Mouse (Mus musculus): ENCODE data around the gene Oas1a. TPM values are rescaled to one million over a fixed set of nuclear protein-coding genes. Genes with fewer than 3 reads are reported as not detected.
"Not testable (repeated sequence)": the region's sequence is repeated elsewhere in the genome, so short reads cannot be mapped to it uniquely, and the experiment has no call there.

Gene Oas1a
- 1 to 10 TPM in 1 of 2 experiments, under 1 TPM in 1; 0.82 to 1.1 TPM for total RNA-seq (2021)
- long read RNA-seq, experiment 1, partial matches to known transcripts: 0 of 2 reads
- long read RNA-seq, experiment 1, other reads (novel, unspliced or antisense): 1 of 2 reads
- long read RNA-seq, experiment 2, partial matches to known transcripts: 0 of 1 reads
- long read RNA-seq, experiment 2, other reads (novel, unspliced or antisense): 0 of 1 reads

GRCm38 (mm10) chr5:120906791-120907733 lies at the start of gene Oas1a:
Gene Oas1a (minus strand): TSS chr5:120907521.
- peak in 1 of 2 experiments; percentile 32 for DNase-seq

- DNase-seq: peak in 1 of 2 experiments; percentile 14
Observed at GRCm38 (mm10) chr5:120953974-120954373, 46.7 kb upstream of the Oas1a start.

GRCm38 (mm10) chr5:120952242-120952770 lies 45.0 kb upstream of the Oas1a start:
- DNase-seq: peak in 1 of 2 experiments; percentile 17

- peak in 1 of 2 experiments; percentile 31 for DNase-seq
Observed at GRCm38 (mm10) chr5:120942076-120942475, 34.8 kb upstream of the Oas1a start.

- DNase-seq: no peak
Observed at GRCm38 (mm10) chr5:120938586-120938985, 31.3 kb upstream of the Oas1a start.

DNA sequence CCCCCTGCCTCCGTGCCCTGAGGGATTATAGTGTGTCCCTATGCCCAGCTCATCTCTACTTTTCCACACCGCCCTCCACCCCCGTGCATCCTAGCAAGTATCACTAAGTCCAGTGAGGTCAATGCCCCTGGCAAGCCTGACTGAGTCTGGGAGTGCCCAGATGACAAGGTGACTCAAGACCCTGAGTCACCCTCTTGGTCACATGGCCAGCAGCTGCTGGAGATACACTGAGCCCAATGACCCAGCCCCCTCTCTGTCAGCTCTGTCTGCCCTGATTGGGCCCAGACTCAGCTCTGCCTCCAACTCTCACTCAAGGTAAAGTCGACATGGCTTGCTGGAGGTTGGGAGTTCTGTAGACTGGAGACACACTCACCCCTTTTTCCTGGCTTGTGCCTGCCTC lies 30.5 kb upstream of the Oas1a start:
- no peak for DNase-seq

GRCm38 (mm10) chr5:120933966-120934365 lies 26.6 kb upstream of the Oas1a start:
- DNase-seq: no peak

DNA sequence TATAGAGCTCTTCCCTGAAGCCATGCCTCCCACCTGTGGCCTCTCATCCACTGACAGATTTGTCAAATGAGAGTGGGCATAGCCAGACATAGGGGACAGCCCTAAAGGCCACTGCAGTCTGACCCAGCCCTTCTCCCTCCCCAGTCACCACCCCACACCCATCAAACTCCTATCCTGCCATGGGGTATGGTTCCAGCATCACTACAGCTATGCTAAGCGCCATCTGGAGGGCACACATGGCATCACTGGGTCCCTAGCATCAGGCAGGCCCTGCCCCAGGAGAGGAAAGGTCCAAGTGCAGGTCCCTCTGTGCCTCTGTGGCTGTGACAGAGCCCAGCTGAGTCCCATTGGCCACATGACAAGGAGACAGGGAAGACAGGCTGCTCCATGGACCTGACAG lies 19.7 kb upstream of the Oas1a start:
- no peak for DNase-seq

DNA sequence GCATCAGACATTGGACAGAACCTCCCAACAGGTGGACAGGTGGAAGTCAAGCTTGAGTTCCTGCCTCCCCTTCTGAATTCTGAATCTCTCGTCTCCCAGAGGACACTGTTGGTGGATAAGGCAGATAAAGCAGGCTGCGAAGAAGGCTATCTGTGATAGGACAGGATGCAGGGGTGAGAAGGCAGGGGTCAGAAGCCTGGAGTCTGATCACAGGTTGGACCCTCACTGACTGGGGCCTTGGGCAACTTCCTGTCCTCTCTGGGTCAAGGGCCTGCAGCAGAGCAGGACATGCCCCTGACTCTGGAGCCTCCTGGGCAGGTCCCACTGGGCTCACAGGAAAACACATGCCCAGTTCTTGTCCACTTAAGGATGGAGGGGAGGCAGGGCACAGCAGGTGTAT lies 19.0 kb upstream of the Oas1a start:
- not testable (repeated sequence) for DNase-seq

DNA sequence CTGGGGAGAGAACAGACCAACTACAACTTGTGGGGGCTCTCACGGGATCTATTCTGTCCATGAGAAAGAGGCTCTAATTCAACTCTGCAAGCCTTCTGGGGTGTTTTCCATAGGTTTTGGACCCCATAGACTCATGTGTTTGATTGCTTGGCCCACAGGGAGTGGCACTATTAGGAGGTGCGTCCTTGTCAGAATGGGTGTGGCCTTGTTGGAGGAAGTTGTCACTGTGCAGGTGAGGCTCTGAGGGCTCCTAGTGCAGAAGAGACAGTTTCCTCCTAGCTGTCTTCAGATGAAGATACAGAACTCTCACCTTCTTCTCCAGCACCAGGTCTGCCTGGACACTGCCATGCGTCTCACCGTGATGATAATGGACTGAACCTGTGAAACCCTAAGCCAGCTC lies 17.2 kb upstream of the Oas1a start:
- DNase-seq: not testable (repeated sequence)

- no peak for DNase-seq
Observed at GRCm38 (mm10) chr5:120923969-120924368, 16.6 kb upstream of the Oas1a start.

GRCm38 (mm10) chr5:120920296-120920695 lies 13.0 kb upstream of the Oas1a start:
- no peak for DNase-seq

DNA sequence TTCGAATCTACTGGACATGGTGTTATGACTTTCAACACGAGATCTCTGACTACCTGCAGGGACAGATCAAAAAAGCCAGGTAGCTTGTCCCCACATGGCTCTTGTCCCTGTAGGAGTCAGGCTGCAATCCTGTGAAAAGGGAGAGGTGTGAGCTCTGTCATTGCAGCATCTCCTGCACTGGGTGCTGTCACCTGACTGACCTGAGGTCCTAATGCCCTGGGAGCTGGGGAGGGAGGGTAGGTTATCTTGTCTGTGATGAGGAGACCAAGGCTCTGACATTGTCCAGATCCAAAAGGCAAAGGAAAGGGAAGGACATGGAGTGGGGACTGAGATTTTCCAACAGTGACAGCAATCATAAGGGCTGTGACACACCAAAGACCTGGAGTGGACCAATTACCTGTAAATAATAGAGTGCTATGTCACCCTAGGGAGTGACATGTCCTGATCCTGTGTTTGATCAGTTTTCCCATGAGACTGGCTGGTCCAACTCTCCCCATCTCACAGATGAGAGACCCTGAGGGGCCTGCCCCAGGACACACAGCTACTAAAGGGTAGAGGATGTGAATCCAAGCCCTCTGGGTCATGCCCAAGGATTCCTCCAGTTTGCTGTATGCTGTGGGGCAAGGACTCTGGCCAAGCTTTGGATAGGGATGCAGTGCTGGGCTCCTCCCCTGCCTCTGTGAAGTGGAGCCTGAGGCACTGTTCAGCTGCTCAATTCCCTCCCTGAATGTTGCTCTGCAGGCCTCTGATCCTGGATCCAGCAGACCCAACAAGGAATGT lies 12.0 kb upstream of the Oas1a start:
- not testable (repeated sequence) for DNase-seq

DNA sequence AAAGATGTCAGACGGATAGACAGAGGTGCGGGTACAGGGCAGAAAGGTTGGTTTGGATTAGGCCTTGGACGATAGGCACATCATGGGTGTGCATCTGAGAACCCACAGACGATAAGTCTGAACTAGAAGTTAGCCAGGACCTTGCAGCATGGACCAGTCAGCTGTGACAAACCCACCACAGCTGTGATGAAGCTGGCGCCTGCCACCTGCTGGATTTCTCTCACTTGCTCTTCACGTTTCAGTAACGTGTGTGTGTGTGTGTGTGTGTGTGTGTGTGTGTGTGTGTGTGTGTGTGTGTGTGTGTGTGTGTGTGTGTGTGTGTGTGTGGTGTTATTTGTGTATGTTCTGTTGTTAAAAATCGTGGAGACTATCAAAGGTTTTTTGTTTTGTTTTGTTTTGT lies 6.9 kb upstream of the Oas1a start, which contains the start of gene Oas1d:
TSS of gene Oas1d (plus strand) at position 333 of the 400 bp plus-strand sequence.
- DNase-seq: not testable (repeated sequence)

DNA sequence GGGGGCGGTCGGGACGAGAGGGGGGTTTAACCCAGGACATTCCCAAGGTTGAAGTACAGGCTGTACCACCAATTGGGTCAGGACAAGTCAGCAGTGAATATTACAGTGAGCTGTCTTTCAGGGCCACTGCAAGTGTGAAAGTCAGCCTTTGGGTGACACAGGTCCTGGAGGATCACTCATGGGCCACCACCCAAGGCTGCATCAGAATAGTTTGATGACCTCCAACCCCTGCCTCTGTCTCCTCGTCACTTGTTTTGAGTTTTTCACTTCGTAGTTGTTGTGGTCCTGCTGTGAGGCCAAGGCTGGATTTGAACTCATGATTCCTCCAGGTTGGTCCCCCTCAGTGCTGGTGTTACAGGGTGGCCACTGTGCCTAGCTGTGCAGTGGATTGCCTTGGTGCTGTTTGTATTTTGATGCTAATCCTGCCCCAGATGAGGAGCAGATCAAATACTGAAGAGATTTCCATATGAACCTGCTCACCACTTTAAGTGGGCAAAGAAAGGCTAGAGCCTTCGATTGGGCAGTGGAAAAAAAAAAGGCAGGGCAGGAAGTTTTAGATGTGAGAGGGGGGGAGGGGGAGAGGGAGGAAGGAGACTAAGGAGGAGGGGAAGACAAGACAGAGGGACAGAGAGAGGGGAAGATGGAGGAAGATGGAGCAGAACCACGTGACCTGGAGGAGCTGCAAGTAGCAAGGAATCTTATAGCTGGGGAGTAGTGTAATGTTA lies 1.0 kb upstream of the Oas1a start:
- no peak for DNase-seq

GRCm38 (mm10) chr5:120902056-120902455 lies 5.3 kb downstream of the Oas1a start:
- no peak for DNase-seq

GRCm38 (mm10) chr5:120900666-120901065 lies 6.7 kb downstream of the Oas1a start:
- DNase-seq: no peak

DNA sequence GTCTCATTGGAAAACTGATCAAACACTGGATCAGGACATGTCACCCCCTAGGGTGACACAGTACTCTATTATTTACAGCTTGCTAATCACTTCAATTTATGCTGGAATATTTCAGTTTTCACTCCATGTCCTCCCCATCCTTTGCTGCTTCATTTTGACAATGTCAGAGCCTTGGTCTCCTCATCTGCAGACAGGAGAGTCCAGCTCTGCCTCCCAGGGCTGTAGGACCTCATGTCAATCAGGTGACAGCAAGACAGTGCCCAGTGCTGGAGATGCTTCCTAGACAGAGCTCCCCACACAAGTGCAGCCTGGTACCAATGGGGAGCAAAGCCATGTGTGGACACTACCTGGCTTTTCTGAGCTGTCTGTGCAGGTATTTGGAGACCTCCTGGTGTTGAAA lies 8.6 kb downstream of the Oas1a start:
- no peak for DNase-seq

DNA sequence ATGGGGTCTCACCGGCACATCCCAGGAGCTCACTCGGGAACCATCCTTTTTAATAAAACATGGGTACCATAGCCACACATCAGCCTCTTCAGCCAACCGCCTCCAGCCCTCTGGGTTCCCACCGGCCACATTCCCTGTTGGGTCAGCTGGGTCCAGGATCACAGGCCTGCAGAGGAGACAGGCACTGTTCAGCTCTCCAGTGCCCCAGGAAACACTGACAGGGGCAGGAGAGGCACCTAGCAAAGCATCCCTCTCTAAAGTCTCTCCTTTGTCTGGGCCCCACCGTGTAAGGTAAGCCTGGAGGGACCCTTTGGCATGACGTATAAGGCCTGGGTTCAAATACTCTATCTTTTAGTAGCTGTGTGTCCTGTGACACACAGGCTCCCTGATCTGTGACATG lies 9.0 kb downstream of the Oas1a start:
- DNase-seq: no peak

- no peak for DNase-seq
Observed at GRCm38 (mm10) chr5:120895231-120895900, 12.0 kb downstream of the Oas1a start.

DNA sequence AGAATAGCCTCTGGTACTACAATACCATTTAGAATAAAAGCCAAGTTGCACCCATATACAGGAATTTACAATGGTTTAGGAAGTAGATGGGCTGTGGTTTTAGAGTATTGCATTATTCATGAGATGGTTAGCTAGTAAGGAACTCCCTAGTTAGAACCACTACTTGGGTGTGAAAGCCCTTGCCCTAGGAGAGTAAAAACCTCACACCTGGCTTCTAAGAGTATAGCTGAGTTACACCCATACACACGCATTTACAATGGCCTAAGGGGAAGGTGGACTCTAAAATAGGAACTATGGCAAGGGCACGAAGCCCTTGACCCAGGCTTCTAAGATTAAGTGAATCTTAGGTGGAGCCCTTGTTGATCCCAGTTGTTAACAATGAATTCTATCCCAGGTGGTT lies 12.6 kb downstream of the Oas1a start:
- not testable (repeated sequence) for DNase-seq
